Mouse (Mus musculus) liver, embryonic 13.5 days (tissue): ENCODE measurements at regions not wholly inside any gene's neighbourhood (a gene's known extent, or its start where the extent isn't known, plus 50 kb on each side); places are given as distances from the start of the nearest gene placed in this dataset.

Source experiments
- ATAC-seq: fragments of 200-750 bp; cut with Nextera tagmentation; 2 replicates; pipeline ENCODE4 v1.8.0; 2017; ENCODE audit warnings: low read depth, mild to moderate bottlenecking, moderate number of reproducible peaks, moderate library complexity
- DNase-seq: peaks from one replicate; pipeline ENCODE4 v3.0.0; 2022
- H3K27ac ChIP-seq: fragments of 300-500 bp; sonication (generic); 2 replicates; pipeline ENCODE4 v1.5.1; 2015; ENCODE audit warnings: moderate library complexity, mild to moderate bottlenecking, inconsistent platforms
- H3K27me3 ChIP-seq: fragments of 300-500 bp; sonication (generic); 2 replicates; pipeline ENCODE4 v1.6.1; 2015; ENCODE audit warnings: mild to moderate bottlenecking, inconsistent platforms
- H3K36me3 ChIP-seq: fragments of 300-500 bp; sonication (generic); 2 replicates; pipeline ENCODE4 v1.6.1; 2015; ENCODE audit warnings: mild to moderate bottlenecking, inconsistent platforms
- H3K4me1 ChIP-seq: fragments of 300-500 bp; sonication (generic); replicated peaks from 2 replicates; pipeline ENCODE4 v1.6.1; 2015; ENCODE audit warnings: inconsistent platforms
- H3K4me2 ChIP-seq: fragments of 300-500 bp; sonication (generic); 2 replicates; pipeline ENCODE4 v1.6.1; 2015; ENCODE audit warnings: inconsistent platforms, mild to moderate bottlenecking, moderate library complexity
- H3K4me3 ChIP-seq: fragments of 300-500 bp; sonication (generic); replicated peaks from 2 replicates; pipeline ENCODE4 v1.5.1; 2015; ENCODE audit warnings: mild to moderate bottlenecking, inconsistent platforms
- H3K9ac ChIP-seq: fragments of 300-500 bp; sonication (generic); 2 replicates; pipeline ENCODE4 v1.6.1; 2015; ENCODE audit warnings: mild to moderate bottlenecking, inconsistent platforms
- H3K9me3 ChIP-seq: fragments of 300-500 bp; sonication (generic); replicated peaks from 2 replicates; pipeline ENCODE4 v1.6.1; 2016; ENCODE audit warnings: inconsistent platforms
- WGBS: fragments of 180-500 bp; shearing (Covaris S2); methylation state at CpG from one replicate; pipeline ENCODE4 v1.1.7; 2015; ENCODE audit not compliant: insufficient replicate concordance; 5-methylcytosine and 5-hydroxymethylcytosine counted together

GRCm38 (mm10) chr10:96788352-96789016 is 171.7 kb downstream of the Btg1 start:
- no peak for ATAC-seq
- no peaks in the 10 kb centered on the region for H3K27me3 ChIP-seq
- WGBS, result 42% methylated on average over 8 of the region's 8 CpGs
- H3K9me3 ChIP-seq, result no peaks in the 10 kb centered on the region
- H3K27ac ChIP-seq, result no peak overlapping the region
- DNase-seq, result no peak
- H3K4me2 ChIP-seq, result no peak overlapping the region
- H3K9ac ChIP-seq, result no peak overlapping the region
- H3K4me1 ChIP-seq, result no peaks in the 10 kb centered on the region
- H3K36me3 ChIP-seq, result no peaks in the 10 kb centered on the region
- H3K4me3 ChIP-seq, result no peak overlapping the region

GRCm38 (mm10) chr10:96797116-96797515 is 180.3 kb downstream of the Btg1 start:
- no peak overlapping the region for H3K27ac ChIP-seq
- no peaks in the 10 kb centered on the region for H3K9me3 ChIP-seq
- WGBS, result 66% methylated on average over 6 of the region's 6 CpGs
- no peak overlapping the region for H3K4me3 ChIP-seq
- H3K9ac ChIP-seq, result no peak overlapping the region
- H3K4me2 ChIP-seq, result no peak overlapping the region
- no peaks in the 10 kb centered on the region for H3K36me3 ChIP-seq
- no peak for DNase-seq
- no peaks in the 10 kb centered on the region for H3K4me1 ChIP-seq
- no peak for ATAC-seq
- H3K27me3 ChIP-seq, result no peaks in the 10 kb centered on the region

GRCm38 (mm10) chr10:96800801-96801200 is 184.0 kb downstream of the Btg1 start:
- Histone ChIP-seq H3K4me2 (no peak overlapping the region), H3K9me3 (no peaks in the 10 kb centered on the region), H3K4me1 (no peaks in the 10 kb centered on the region), H3K27ac (no peak overlapping the region), H3K9ac (no peak overlapping the region), H3K27me3 (no peaks in the 10 kb centered on the region), H3K4me3 (no peak overlapping the region), H3K36me3 (no peaks in the 10 kb centered on the region)
- ATAC-seq, result no peak
- DNase-seq, result no peak
- 60% methylated on average over 3 of the region's 3 CpGs for WGBS

- Histone ChIP-seq H3K9me3 (no peaks in the 10 kb centered on the region), H3K4me2 (no peak overlapping the region), H3K9ac (no peak overlapping the region), H3K27me3 (no peaks in the 10 kb centered on the region), H3K4me1 (no peaks in the 10 kb centered on the region), H3K27ac (no peak overlapping the region), H3K36me3 (no peaks in the 10 kb centered on the region), H3K4me3 (no peak overlapping the region)
- DNase-seq (no peak), ATAC-seq (no peak)
- 57% methylated on average over 7 of the region's 7 CpGs for WGBS
Observed at GRCm38 (mm10) chr10:96804030-96804784, 187.4 kb downstream of the Btg1 start.

DNA sequence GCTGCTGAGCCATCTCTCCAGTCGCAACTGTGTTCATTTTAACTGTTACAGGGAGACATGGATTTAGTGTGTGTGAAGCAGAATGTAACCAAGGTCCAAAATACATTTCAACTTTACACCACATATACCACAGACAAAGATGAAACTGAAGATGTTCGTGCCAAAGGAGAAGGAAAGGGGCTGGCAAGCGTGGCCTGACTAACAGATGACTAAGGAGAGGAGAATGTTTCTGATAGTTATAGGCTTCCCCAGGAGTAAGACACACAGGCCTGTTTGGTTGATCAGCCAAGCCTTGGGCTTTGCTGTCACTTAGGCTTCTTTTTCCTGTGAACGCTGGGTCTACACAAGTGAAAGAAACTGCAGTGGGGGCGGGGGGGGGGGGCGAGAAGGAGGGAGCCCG is 189.8 kb downstream of the Btg1 start:
- Histone ChIP-seq H3K9ac (no peak overlapping the region), H3K4me2 (no peak overlapping the region)

GRCm38 (mm10) chr10:96821852-96822251 is 205.0 kb downstream of the Btg1 start:
- WGBS, result 39% methylated on average over 1 of the region's 1 CpGs
- Histone ChIP-seq H3K4me2 (no peak overlapping the region), H3K9ac (no peak overlapping the region), H3K4me3 (no peak overlapping the region), H3K4me1 (no peaks in the 10 kb centered on the region), H3K9me3 (no peaks in the 10 kb centered on the region), H3K27ac (no peak overlapping the region), H3K36me3 (no peaks in the 10 kb centered on the region), H3K27me3 (no peaks in the 10 kb centered on the region)
- ATAC-seq (no peak), DNase-seq (no peak)

More for the DNA sequence above, 189.8 kb downstream of the Btg1 start:
- Histone ChIP-seq H3K4me1 (no peaks in the 10 kb centered on the region), H3K27ac (no peak overlapping the region), H3K27me3 (no peaks in the 10 kb centered on the region), H3K36me3 (no peaks in the 10 kb centered on the region), H3K9me3 (no peaks in the 10 kb centered on the region), H3K4me3 (no peak overlapping the region)
- DNase-seq (no peak), ATAC-seq (no peak)
- 56% methylated on average over 7 of the region's 7 CpGs for WGBS

DNA sequence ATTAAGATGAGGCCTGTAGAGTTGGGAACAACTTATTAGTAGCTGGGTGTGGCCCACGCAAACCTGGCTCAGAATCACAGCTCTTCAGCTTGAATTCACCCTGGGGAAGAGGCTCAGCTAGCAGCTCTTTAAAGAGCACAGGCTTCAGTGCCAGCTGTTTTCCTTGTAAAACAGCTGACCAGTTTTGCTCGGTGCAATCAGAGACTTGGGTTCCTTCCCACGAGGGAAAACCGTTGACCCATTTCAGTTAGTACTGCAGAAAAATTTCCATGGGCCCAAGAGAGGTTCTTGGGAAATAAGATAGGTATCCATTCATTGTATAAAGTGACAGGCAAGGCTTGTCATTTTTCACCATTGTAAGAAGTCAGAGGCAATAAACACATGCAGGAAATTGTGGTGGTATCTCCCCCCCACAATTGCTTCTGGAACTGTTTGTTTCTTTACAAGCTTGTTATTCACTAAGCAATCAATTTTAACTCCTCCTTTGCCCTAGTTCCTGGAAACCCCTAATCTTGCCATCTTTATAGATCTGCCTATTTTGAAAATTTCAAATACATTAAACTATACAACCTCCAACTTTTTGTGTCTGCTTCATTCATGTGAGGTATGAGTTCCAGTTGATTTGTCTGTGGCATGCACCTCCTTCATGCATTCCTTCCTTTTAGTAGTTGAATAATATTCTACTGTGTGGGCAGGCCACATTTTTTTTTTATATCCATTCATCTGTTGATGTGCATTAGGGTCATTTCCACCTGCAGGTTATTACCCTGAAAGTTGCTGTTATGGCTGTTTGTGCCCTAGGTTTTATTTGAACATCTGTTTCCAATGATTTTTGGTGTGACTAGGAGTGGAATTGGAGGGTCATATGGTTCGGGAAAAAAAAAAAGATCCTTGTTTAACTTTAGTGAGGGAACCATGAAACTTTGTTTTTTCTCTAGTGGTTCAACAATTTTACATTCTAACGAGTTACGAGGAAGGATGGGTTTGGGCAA is 205.8 kb downstream of the Btg1 start:
- Histone ChIP-seq H3K27me3 (no peaks in the 10 kb centered on the region), H3K4me3 (no peak overlapping the region), H3K27ac (no peak overlapping the region), H3K9me3 (no peaks in the 10 kb centered on the region), H3K4me2 (no peak overlapping the region), H3K4me1 (no peaks in the 10 kb centered on the region), H3K36me3 (no peaks in the 10 kb centered on the region), H3K9ac (no peak overlapping the region)
- DNase-seq (no peak), ATAC-seq (no peak)
- 49% methylated on average over 7 of the region's 7 CpGs for WGBS

DNA sequence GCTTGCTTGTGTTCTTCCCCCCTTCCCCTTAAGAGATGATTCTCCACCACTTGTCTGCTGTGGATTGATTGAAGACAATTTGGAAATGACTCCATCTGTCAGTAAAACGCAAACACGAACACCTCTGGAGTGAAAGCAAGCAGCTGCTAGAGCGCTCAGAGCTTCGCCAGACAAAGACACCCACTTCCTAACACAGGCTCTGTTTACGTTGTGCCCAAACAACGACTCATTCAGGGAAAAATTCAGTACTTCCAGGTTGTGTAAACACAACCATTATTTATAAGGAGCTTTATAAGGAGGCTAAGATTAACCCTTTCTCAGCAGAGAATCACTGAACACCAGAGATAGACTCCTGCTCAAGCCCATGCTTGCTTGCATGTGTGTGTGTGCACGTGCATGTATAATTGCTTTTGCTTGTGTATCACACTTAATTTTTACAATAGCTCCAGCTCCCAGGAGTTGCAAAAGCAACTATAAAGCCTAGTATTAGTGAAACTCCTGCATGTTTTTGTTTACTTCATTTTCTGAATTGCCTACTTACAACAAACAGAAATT is 209.5 kb downstream of the Btg1 start:
- DNase-seq (no peak), ATAC-seq (no peak)
- H3K4me2 ChIP-seq, result no peak overlapping the region
- H3K4me3 ChIP-seq, result no peak overlapping the region
- H3K27ac ChIP-seq, result no peak overlapping the region
- H3K4me1 ChIP-seq, result no peaks in the 10 kb centered on the region
- no peaks in the 10 kb centered on the region for H3K27me3 ChIP-seq
- no peaks in the 10 kb centered on the region for H3K9me3 ChIP-seq
- WGBS, result 43% methylated on average over 7 of the region's 7 CpGs
- H3K36me3 ChIP-seq, result no peaks in the 10 kb centered on the region
- no peak overlapping the region for H3K9ac ChIP-seq

- Histone ChIP-seq H3K27ac (no peak overlapping the region), H3K9ac (no peak overlapping the region), H3K4me1 (no peaks in the 10 kb centered on the region), H3K4me3 (no peak overlapping the region), H3K27me3 (no peaks in the 10 kb centered on the region), H3K9me3 (no peaks in the 10 kb centered on the region), H3K4me2 (no peak overlapping the region), H3K36me3 (no peaks in the 10 kb centered on the region)
- DNase-seq (no peak), ATAC-seq (no peak)
- 58% methylated on average over 5 of the region's 5 CpGs for WGBS
Observed at GRCm38 (mm10) chr10:96827971-96828370, 211.2 kb downstream of the Btg1 start.

DNA sequence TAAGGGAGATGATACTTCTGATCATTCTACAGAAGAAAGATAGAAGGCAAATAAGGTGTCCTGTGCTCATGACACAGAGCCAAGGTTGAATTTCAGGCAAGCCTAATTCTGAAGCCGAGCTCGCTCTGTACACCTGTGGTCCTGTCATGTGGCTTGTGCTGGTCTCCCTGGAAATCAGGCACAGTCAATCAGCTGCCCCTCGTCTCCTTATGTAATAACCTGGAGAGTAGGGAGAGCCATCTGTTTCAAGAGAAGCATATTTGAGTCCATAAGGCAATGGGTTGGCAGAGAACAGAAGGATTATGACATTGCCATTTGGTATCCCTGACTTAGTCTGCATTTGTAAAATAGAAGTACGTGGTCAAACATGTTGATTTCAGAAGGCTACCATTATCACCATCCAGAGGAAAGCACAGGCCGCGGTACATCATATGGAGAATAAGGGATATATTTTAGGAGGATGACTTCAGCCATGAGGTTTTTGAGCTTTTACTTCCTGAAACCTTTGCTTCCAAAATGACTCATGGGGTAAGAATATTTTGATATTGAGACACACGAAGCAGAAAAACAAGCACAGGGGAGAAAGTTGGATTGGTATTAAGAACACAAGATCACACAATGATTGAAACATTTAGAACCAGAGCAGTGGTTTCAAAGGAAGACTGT is 211.9 kb downstream of the Btg1 start:
- no peak overlapping the region for H3K9ac ChIP-seq
- H3K4me2 ChIP-seq, result no peak overlapping the region
- H3K27me3 ChIP-seq, result no peaks in the 10 kb centered on the region
- ATAC-seq (no peak), DNase-seq (no peak)
- WGBS, result 78% methylated on average over 7 of the region's 7 CpGs
- H3K4me1 ChIP-seq, result no peaks in the 10 kb centered on the region
- no peak overlapping the region for H3K27ac ChIP-seq
- H3K9me3 ChIP-seq, result no peaks in the 10 kb centered on the region
- H3K36me3 ChIP-seq, result no peaks in the 10 kb centered on the region
- H3K4me3 ChIP-seq, result no peak overlapping the region

GRCm38 (mm10) chr10:96831071-96831470 is 214.3 kb downstream of the Btg1 start:
- no peaks in the 10 kb centered on the region for H3K4me1 ChIP-seq
- ATAC-seq (no peak), DNase-seq (no peak)
- no peaks in the 10 kb centered on the region for H3K9me3 ChIP-seq
- no peak overlapping the region for H3K4me2 ChIP-seq
- no peaks in the 10 kb centered on the region for H3K27me3 ChIP-seq
- no peak overlapping the region for H3K27ac ChIP-seq
- H3K9ac ChIP-seq, result no peak overlapping the region
- no peaks in the 10 kb centered on the region for H3K36me3 ChIP-seq
- H3K4me3 ChIP-seq, result no peak overlapping the region
- WGBS, result 84% methylated on average over 12 of the region's 12 CpGs
